In genomic region chr3:53043206-53043780, GRCm38 (mm10) we compare ENCODE assay signal across 8 mouse cellular contexts. TPM values are rescaled to one million over a fixed set of nuclear protein-coding genes. Genes with fewer than 3 reads are reported as not detected.
DNase-seq lines count a peak whose midpoint lies in the region; ATAC-seq and TF ChIP-seq lines count a peak whose summit lies in the region.

No protein-coding gene starts in this region.

- peaks cover 46% of the 10 kb centered on the region for H3K79me2 ChIP-seq in myocyte (ENCODE audit: control insufficient read depth, insufficient read depth)

- no peak overlapping the region for H3K27ac ChIP-seq in kidney, postnatal 0 days
- peak overlapping the region; percentile 37; the same call in 1 of the 2 replicates for H3K27ac ChIP-seq in embryonic fibroblast, embryonic 13.5 days (ENCODE audit: insufficient read depth, low read length)
- no peak overlapping the region for H3K27ac ChIP-seq in hindbrain, embryonic 14.5 days

- no peak overlapping the region for H3K9ac ChIP-seq in kidney, postnatal 0 days (ENCODE audit: low read depth, low read length)
- H3K9ac ChIP-seq in hindbrain, embryonic 14.5 days: peak overlapping the region; percentile 36; the same call in 1 of the 2 replicates

- H3ac ChIP-seq in myocyte (ENCODE audit: control insufficient read depth, insufficient read length): no peak overlapping the region

- no peak for TF ChIP-seq POLR2A in embryonic fibroblast, embryonic 13.5 days (IDR thresholded peaks at IDR 0.05; ENCODE audit: low read depth, low read length)
- no peak for TF ChIP-seq POLR2A in myocyte (IDR thresholded peaks at IDR 0.05; ENCODE audit: insufficient read length, low read depth)

- no peak for TF ChIP-seq CTCF in kidney, postnatal 0 days (IDR thresholded peaks at IDR 0.05; ENCODE audit: low read depth)
- no peak for TF ChIP-seq CTCF in embryonic fibroblast, embryonic 13.5 days (IDR thresholded peaks at IDR 0.05; ENCODE audit: borderline replicate concordance, insufficient read depth, low read length)

- ATAC-seq in kidney, postnatal 0 days (replicated peaks; ENCODE audit: low FRiP score, low read depth): no peak
- no peak for ATAC-seq in hindbrain, embryonic 14.5 days (ENCODE audit: low FRiP score)
- no peak for ATAC-seq in erythroid progenitor cell, adult 5-6 weeks (replicated peaks; ENCODE audit: low FRiP score, poor library complexity, severe bottlenecking)

- no peaks in the 10 kb centered on the region for H3K36me3 ChIP-seq in kidney, postnatal 0 days (ENCODE audit: insufficient read depth, low read length)
- no peaks in the 10 kb centered on the region for H3K36me3 ChIP-seq in hindbrain, embryonic 14.5 days (replicated peaks; ENCODE audit: control insufficient read depth, insufficient read depth)
- peaks cover 5% of the 10 kb centered on the region for H3K36me3 ChIP-seq in myocyte (ENCODE audit: control insufficient read depth, insufficient read depth)

- no peak for DNase-seq in kidney, postnatal 0 days (ENCODE audit: low spot score)
- DNase-seq in kidney, postnatal 36 days: no peak
- no peak for DNase-seq in hindbrain, embryonic 14.5 days (ENCODE audit: low spot score)
- DNase-seq in embryo, embryonic 11 days: no peak
- DNase-seq in right cerebral cortex, postnatal 25 days: no peak

- no peaks in the 10 kb centered on the region for H3K9me3 ChIP-seq in kidney, postnatal 0 days (replicated peaks; ENCODE audit: low read length)
- H3K9me3 ChIP-seq in hindbrain, embryonic 14.5 days (ENCODE audit: control insufficient read depth, low read length): no peaks in the 10 kb centered on the region

- WGBS in kidney, postnatal 0 days: 88% methylated on average over 13 of the region's 13 CpGs
- 87% methylated on average over 13 of the region's 13 CpGs for WGBS in hindbrain, embryonic 14.5 days

- H3K27me3 ChIP-seq in kidney, postnatal 0 days (ENCODE audit: insufficient read depth, low read length): no peaks in the 10 kb centered on the region
- 0 out of 2 replicates have a peak, but pooled peaks cover 5% of the 10 kb centered on the region for H3K27me3 ChIP-seq in hindbrain, embryonic 14.5 days (ENCODE audit: control insufficient read depth, insufficient read depth, low read length)
- no peaks in the 10 kb centered on the region for H3K27me3 ChIP-seq in myocyte (ENCODE audit: control insufficient read depth, insufficient read depth, insufficient read length)

- peak overlapping the region; percentile 87 for H3K4me2 ChIP-seq in kidney, postnatal 0 days (ENCODE audit: low read length)
- peak overlapping the region; percentile 93 for H3K4me2 ChIP-seq in hindbrain, embryonic 14.5 days (replicated peaks)
- peak overlapping the region; percentile 94 for H3K4me2 ChIP-seq in myocyte (ENCODE audit: low read depth)

- peak overlapping the region; percentile 75 for H3K4me3 ChIP-seq in kidney, postnatal 0 days (replicated peaks; ENCODE audit: low read depth, low read length)
- peak overlapping the region; percentile 73 for H3K4me3 ChIP-seq in embryonic fibroblast, embryonic 13.5 days (ENCODE audit: insufficient read depth, low read length)
- peak overlapping the region; percentile 73 for H3K4me3 ChIP-seq in hindbrain, embryonic 14.5 days (replicated peaks; ENCODE audit: low read length)
- no peak overlapping the region for H3K4me3 ChIP-seq in myocyte

- H3K4me1 ChIP-seq in kidney, postnatal 0 days (replicated peaks; ENCODE audit: insufficient read depth, low read length): 0 out of 2 replicates have a peak, but pooled peaks cover 4% of the 10 kb centered on the region
- peaks cover 8% of the 10 kb centered on the region for H3K4me1 ChIP-seq in embryonic fibroblast, embryonic 13.5 days (ENCODE audit: control insufficient read depth, insufficient read depth, low read length)
- H3K4me1 ChIP-seq in hindbrain, embryonic 14.5 days (replicated peaks; ENCODE audit: control insufficient read depth, insufficient read depth, low read length): peaks cover 15% of the 10 kb centered on the region; the same call in 1 of the 2 replicates

TF ChIP-seq in myocyte, 11 proteins besides CTCF, POLR2A, EP300 and RAD21:
- TF ChIP-seq MYOD1 (IDR thresholded peaks at IDR 0.05; ENCODE audit: control insufficient read depth in 1 of 3, insufficient read length in 2 of 3, low read depth in 2 of 3) (no peak), SRF (IDR thresholded peaks at IDR 0.05; ENCODE audit: control insufficient read depth, insufficient read length, low read depth) (no peak), TCF12 (IDR thresholded peaks at IDR 0.05; ENCODE audit: insufficient read depth, poor library complexity, severe bottlenecking) (no peak), POLR2AphosphoS2 (IDR thresholded peaks at IDR 0.05; ENCODE audit: insufficient read length, low read depth) (no peak), TCF3 (IDR thresholded peaks at IDR 0.05; ENCODE audit: insufficient read length, low read depth) (no peak), MAX (IDR thresholded peaks at IDR 0.05; ENCODE audit: low read depth) (no peak), MYOG (IDR thresholded peaks at IDR 0.05; ENCODE audit: control insufficient read depth in 1 of 3, insufficient read depth in 1 of 3, insufficient read length in 2 of 3, low read depth in 2 of 3) (no peak), CEBPB (IDR thresholded peaks at IDR 0.05; ENCODE audit: insufficient read depth, poor library complexity, severe bottlenecking) (no peak), USF1 (IDR thresholded peaks at IDR 0.05; ENCODE audit: low read depth) (no peak), REST (IDR thresholded peaks at IDR 0.05; ENCODE audit: insufficient read depth, insufficient read length) (no peak), E2F4 (IDR thresholded peaks at IDR 0.05; ENCODE audit: insufficient read depth) (no peak)

RNA-seq across cellular contexts. Expression of gene Lhfp, which starts 2.0 kb away (rescaled TPM):
- polyA plus RNA-seq in kidney, postnatal 0 days (2015; fragmentation: Nextera tagmentation; extraction: Ambion mirVana): 161 and 166 TPM in 2 replicates
- 223 and 225 TPM in 2 replicates for polyA plus RNA-seq in embryonic fibroblast, embryonic 13.5 days (2011; ENCODE audit: insufficient read length, low read depth, missing spikeins)
- polyA plus RNA-seq in hindbrain, embryonic 14.5 days (2014; fragmentation: Nextera tagmentation; extraction: Ambion mirVana): 48.3 and 54.9 TPM in 2 replicates
- 17.8 TPM for polyA plus RNA-seq in myocyte (2012; fragmentation: generic; extraction: Trizol)
- 1.1 TPM in 1 of 2 replicates, not detected in the other for total RNA-seq in erythroid progenitor cell, adult 5-6 weeks (2015; ENCODE audit: low replicate concordance)
- 1.4 TPM in 1 of 2 replicates, not detected in the other for total RNA-seq in erythroid progenitor cell, adult 5-6 weeks (2017; ENCODE audit: low replicate concordance)

RNA-seq across cellular contexts. Expression of gene Cog6, which starts 26.3 kb away (rescaled TPM):
- polyA plus RNA-seq in kidney, postnatal 0 days (2015; fragmentation: Nextera tagmentation; extraction: Ambion mirVana): 42.1 and 44.4 TPM in 2 replicates
- 29.3 and 34.1 TPM in 2 replicates for polyA plus RNA-seq in embryonic fibroblast, embryonic 13.5 days (2011; ENCODE audit: insufficient read length, low read depth, missing spikeins)
- polyA plus RNA-seq in hindbrain, embryonic 14.5 days (2014; fragmentation: Nextera tagmentation; extraction: Ambion mirVana): 58.1 and 62.9 TPM in 2 replicates
- 17.4 TPM for polyA plus RNA-seq in myocyte (2012; fragmentation: generic; extraction: Trizol)
- 5.4 and 20.2 TPM in 2 replicates for total RNA-seq in erythroid progenitor cell, adult 5-6 weeks (2015; ENCODE audit: low replicate concordance)
- 4.0 and 10.7 TPM in 2 replicates for total RNA-seq in erythroid progenitor cell, adult 5-6 weeks (2017; ENCODE audit: low replicate concordance)
